Mouse (Mus musculus): ENCODE data around the gene Hand2.

GRCm38 (mm10) chr8:57314216-57314615 is 6.6 kb upstream of the Hand2 start:
- TF ChIP-seq CTCF (conservative IDR thresholded peaks at IDR 0.05; ENCODE audit: low read length) (peak; percentile 42), POU5F1 (IDR thresholded peaks at IDR 0.05; ENCODE audit: borderline replicate concordance, low read length) (no peak), NANOG (IDR thresholded peaks at IDR 0.05; ENCODE audit: borderline replicate concordance, low read length) (no peak)

Measured in E14TG2a.4 (cell line).